Mouse (Mus musculus): ENCODE data around the gene Rpl19. TPM values are rescaled to one million over a fixed set of nuclear protein-coding genes. Genes with fewer than 3 reads are reported as not detected.
A peak's percentile ranks its signal among the peaks of the same experiment; 100 is the strongest.

Gene Rpl19
- polyA plus RNA-seq, 1 experiment, result 1,033 TPM

- 92% methylated on average over 10 of the region's 10 CpGs for WGBS
- H3K36me3 ChIP-seq (ENCODE audit: control insufficient read depth, insufficient read depth, low read length), result no peaks in the 10 kb centered on the region
- H3K4me1 ChIP-seq (replicated peaks; ENCODE audit: control insufficient read depth, insufficient read depth, low read length), result peaks cover 6% of the 10 kb centered on the region
- no peak overlapping the region for H3K4me3 ChIP-seq (ENCODE audit: control insufficient read depth, insufficient read depth, low read length)
- H3K27ac ChIP-seq (ENCODE audit: control insufficient read depth, insufficient read depth, low read length), result no peak overlapping the region
- no peaks in the 10 kb centered on the region for H3K27me3 ChIP-seq (ENCODE audit: control insufficient read depth, insufficient read depth, low read length)
- TF ChIP-seq CTCF (IDR thresholded peaks at IDR 0.05; ENCODE audit: borderline replicate concordance, control insufficient read depth, extremely low read depth, insufficient read depth, low read length, poor library complexity), result no peak
- no peak for TF ChIP-seq POLR2A (IDR thresholded peaks at IDR 0.05; ENCODE audit: control insufficient read depth, extremely low read depth, insufficient read depth, low read length, poor library complexity)
- no peak for DNase-seq
These were observed 13.7 kb upstream of the Rpl19 start for GRCm38 (mm10) chr11:98012831-98013230.

- no peak for TF ChIP-seq POLR2A (IDR thresholded peaks at IDR 0.05; ENCODE audit: control insufficient read depth, extremely low read depth, insufficient read depth, low read length, poor library complexity)
- TF ChIP-seq CTCF (IDR thresholded peaks at IDR 0.05; ENCODE audit: borderline replicate concordance, control insufficient read depth, extremely low read depth, insufficient read depth, low read length, poor library complexity), result no peak
- Histone ChIP-seq H3K4me3 (ENCODE audit: control insufficient read depth, insufficient read depth, low read length) (no peak overlapping the region), H3K27me3 (ENCODE audit: control insufficient read depth, insufficient read depth, low read length) (no peaks in the 10 kb centered on the region), H3K27ac (ENCODE audit: control insufficient read depth, insufficient read depth, low read length) (no peak overlapping the region), H3K4me1 (replicated peaks; ENCODE audit: control insufficient read depth, insufficient read depth, low read length) (peaks cover 20% of the 10 kb centered on the region), H3K36me3 (ENCODE audit: control insufficient read depth, insufficient read depth, low read length) (no peaks in the 10 kb centered on the region)
- no peak for DNase-seq
- WGBS, result 98% methylated on average over 5 of the region's 5 CpGs
These were observed 10.3 kb upstream of the Rpl19 start for GRCm38 (mm10) chr11:98016177-98016576.

- Histone ChIP-seq H3K4me3 (ENCODE audit: control insufficient read depth, insufficient read depth, low read length) (no peak overlapping the region), H3K27me3 (ENCODE audit: control insufficient read depth, insufficient read depth, low read length) (no peaks in the 10 kb centered on the region), H3K36me3 (ENCODE audit: control insufficient read depth, insufficient read depth, low read length) (no peaks in the 10 kb centered on the region), H3K27ac (ENCODE audit: control insufficient read depth, insufficient read depth, low read length) (no peak overlapping the region), H3K4me1 (replicated peaks; ENCODE audit: control insufficient read depth, insufficient read depth, low read length) (peaks cover 26% of the 10 kb centered on the region)
- 98% methylated on average over 4 of the region's 4 CpGs for WGBS
- no peak for DNase-seq
- no peak for TF ChIP-seq CTCF (IDR thresholded peaks at IDR 0.05; ENCODE audit: borderline replicate concordance, control insufficient read depth, extremely low read depth, insufficient read depth, low read length, poor library complexity)
- no peak for TF ChIP-seq POLR2A (IDR thresholded peaks at IDR 0.05; ENCODE audit: control insufficient read depth, extremely low read depth, insufficient read depth, low read length, poor library complexity)
These were observed 9.7 kb upstream of the Rpl19 start for GRCm38 (mm10) chr11:98016824-98017223.

GRCm38 (mm10) chr11:98018222-98018621 lies 8.3 kb upstream of the Rpl19 start:
- no peak for TF ChIP-seq POLR2A (IDR thresholded peaks at IDR 0.05; ENCODE audit: control insufficient read depth, extremely low read depth, insufficient read depth, low read length, poor library complexity)
- TF ChIP-seq CTCF (IDR thresholded peaks at IDR 0.05; ENCODE audit: borderline replicate concordance, control insufficient read depth, extremely low read depth, insufficient read depth, low read length, poor library complexity), result no peak
- Histone ChIP-seq H3K4me3 (ENCODE audit: control insufficient read depth, insufficient read depth, low read length) (no peak overlapping the region), H3K27ac (ENCODE audit: control insufficient read depth, insufficient read depth, low read length) (no peak overlapping the region), H3K27me3 (ENCODE audit: control insufficient read depth, insufficient read depth, low read length) (no peaks in the 10 kb centered on the region), H3K4me1 (replicated peaks; ENCODE audit: control insufficient read depth, insufficient read depth, low read length) (peaks cover 36% of the 10 kb centered on the region), H3K36me3 (ENCODE audit: control insufficient read depth, insufficient read depth, low read length) (no peaks in the 10 kb centered on the region)
- 91% methylated on average over 6 of the region's 6 CpGs for WGBS
- no peak for DNase-seq

DNA sequence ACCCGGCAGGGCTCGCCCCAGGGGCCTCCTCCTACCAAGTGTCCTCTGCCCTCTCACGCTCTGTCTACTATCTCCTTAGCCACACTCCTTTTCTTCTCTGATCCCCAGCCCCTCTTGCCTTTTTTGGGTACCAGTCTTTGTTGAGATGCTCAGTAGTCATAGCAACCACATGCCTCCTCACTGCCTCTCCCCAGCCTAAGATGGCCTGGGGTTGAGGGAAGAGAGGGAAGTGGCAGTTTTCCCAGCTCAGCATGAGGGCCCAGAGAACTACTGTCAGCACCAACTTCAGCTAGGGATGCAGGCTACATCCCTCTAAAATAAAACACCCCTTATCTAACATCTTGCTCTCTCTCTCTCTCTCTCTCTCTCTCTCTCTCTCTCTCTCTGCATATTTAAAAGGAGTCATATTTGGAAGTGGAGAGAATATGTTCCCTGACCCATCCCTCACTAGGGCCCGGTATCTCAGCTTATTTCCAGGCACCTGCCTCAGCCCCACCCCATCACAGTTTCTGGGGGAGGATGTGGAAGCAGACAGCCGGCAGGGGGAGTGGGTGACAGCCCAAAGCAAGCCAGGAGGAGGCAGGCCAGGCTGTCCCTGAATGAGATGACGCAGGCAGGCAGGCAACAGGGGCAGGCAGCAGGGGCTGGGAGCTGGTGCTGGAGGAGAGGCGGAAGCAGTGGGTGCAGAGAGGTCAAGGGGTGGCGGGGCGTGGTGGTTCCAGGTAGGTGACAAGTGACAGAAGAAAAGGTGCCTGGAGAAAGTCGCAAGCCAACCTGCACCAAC lies 7.5 kb upstream of the Rpl19 start:
- no peaks in the 10 kb centered on the region for H3K36me3 ChIP-seq (ENCODE audit: control insufficient read depth, insufficient read depth, low read length)
- H3K4me1 ChIP-seq (replicated peaks; ENCODE audit: control insufficient read depth, insufficient read depth, low read length), result peaks cover 38% of the 10 kb centered on the region
- H3K27ac ChIP-seq (ENCODE audit: control insufficient read depth, insufficient read depth, low read length), result no peak overlapping the region
- no peak overlapping the region for H3K4me3 ChIP-seq (ENCODE audit: control insufficient read depth, insufficient read depth, low read length)
- H3K27me3 ChIP-seq (ENCODE audit: control insufficient read depth, insufficient read depth, low read length), result no peaks in the 10 kb centered on the region
- peak; percentile 82 for DNase-seq
- TF ChIP-seq CTCF (IDR thresholded peaks at IDR 0.05; ENCODE audit: borderline replicate concordance, control insufficient read depth, extremely low read depth, insufficient read depth, low read length, poor library complexity) (peak; percentile 69; the same call in 1 of the 2 replicates), POLR2A (IDR thresholded peaks at IDR 0.05; ENCODE audit: control insufficient read depth, extremely low read depth, insufficient read depth, low read length, poor library complexity) (0 out of 2 replicates have a peak, but pooled peaks have one; percentile 27)
- WGBS, result 58% methylated on average over 10 of the region's 10 CpGs

GRCm38 (mm10) chr11:98019883-98020610 lies 6.5 kb upstream of the Rpl19 start:
- H3K4me3 ChIP-seq (ENCODE audit: control insufficient read depth, insufficient read depth, low read length), result no peak overlapping the region
- peak; percentile 48 for DNase-seq
- TF ChIP-seq CTCF (IDR thresholded peaks at IDR 0.05; ENCODE audit: borderline replicate concordance, control insufficient read depth, extremely low read depth, insufficient read depth, low read length, poor library complexity), result 0 out of 2 replicates have a peak, but pooled peaks have one; percentile 14
- no peak for TF ChIP-seq POLR2A (IDR thresholded peaks at IDR 0.05; ENCODE audit: control insufficient read depth, extremely low read depth, insufficient read depth, low read length, poor library complexity)
- WGBS, result 16% methylated on average over 8 of the region's 8 CpGs
- no peaks in the 10 kb centered on the region for H3K36me3 ChIP-seq (ENCODE audit: control insufficient read depth, insufficient read depth, low read length)
- H3K27ac ChIP-seq (ENCODE audit: control insufficient read depth, insufficient read depth, low read length), result peak overlapping the region; percentile 56
- peaks cover 38% of the 10 kb centered on the region for H3K4me1 ChIP-seq (replicated peaks; ENCODE audit: control insufficient read depth, insufficient read depth, low read length)
- H3K27me3 ChIP-seq (ENCODE audit: control insufficient read depth, insufficient read depth, low read length), result no peaks in the 10 kb centered on the region

All from thymus, adult 2 months (tissue).